Mouse (Mus musculus): ENCODE results near the gene Dhdh. TPM values are rescaled to one million over a fixed set of nuclear protein-coding genes. Genes with fewer than 3 reads are reported as not detected.
A peak's percentile ranks its signal among the peaks of the same experiment; 100 is the strongest.

The Dhdh gene
- total and polyA plus RNA-seq, 3 experiments: 6.4 to 8.9 (median 8.2) TPM

GRCm38 (mm10) chr7:45515436-45515835 is 26.8 kb upstream of the Dhdh start:
- Histone ChIP-seq H3K79me2 (replicated peaks; ENCODE audit: control insufficient read depth, insufficient read depth, low read length) (no peaks in the 10 kb centered on the region), H3K4me3 (no peak overlapping the region), H3K36me3 (ENCODE audit: control insufficient read depth, insufficient read depth, low read length) (no peaks in the 10 kb centered on the region), H3K9ac (ENCODE audit: low read depth, low read length) (no peak overlapping the region), H3K4me1 (ENCODE audit: control insufficient read depth, insufficient read depth, low read length) (no peaks in the 10 kb centered on the region), H3K27me3 (ENCODE audit: control insufficient read depth, insufficient read depth, low read length) (no peaks in the 10 kb centered on the region), H3K27ac (no peak overlapping the region)
- intact Hi-C loops (cut with DNase I): no loop called here
- WGBS: 29% methylated on average over 16 of the region's 16 CpGs
- no peak for DNase-seq
- TF ChIP-seq EP300 (IDR thresholded peaks at IDR 0.05; ENCODE audit: insufficient read depth, low read depth, low read length): no peak
- TF ChIP-seq CTCF (IDR thresholded peaks at IDR 0.05): no peak
- TF ChIP-seq POLR2A (IDR thresholded peaks at IDR 0.05; ENCODE audit: insufficient read depth, low read depth, low read length): no peak

DNA sequence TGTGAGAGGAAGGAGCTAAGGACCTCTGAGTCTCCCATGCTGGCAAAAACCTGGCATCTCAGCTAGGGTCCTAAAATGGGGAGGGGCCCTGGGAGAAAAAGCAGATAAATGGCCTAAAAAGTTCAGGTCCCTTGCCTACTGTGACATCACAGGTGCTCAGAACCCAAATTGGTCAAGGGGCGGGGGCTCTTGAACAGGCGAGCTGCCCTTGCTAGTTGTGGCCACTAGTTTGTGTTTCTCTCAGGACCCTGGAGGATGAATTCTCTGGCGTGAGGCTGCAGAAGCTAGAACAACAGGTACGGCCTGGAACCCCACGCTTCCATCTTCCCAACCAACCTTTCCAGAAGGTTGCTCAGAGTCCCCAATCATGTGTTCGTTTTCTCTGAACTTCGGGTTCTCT is 25.8 kb upstream of the Dhdh start:
- H3K4me1 ChIP-seq (ENCODE audit: control insufficient read depth, insufficient read depth, low read length): peaks cover under 1% of the 10 kb centered on the region; the same call in 1 of the 2 replicates
- no peak overlapping the region for H3K9ac ChIP-seq (ENCODE audit: low read depth, low read length)
- H3K79me2 ChIP-seq (replicated peaks; ENCODE audit: control insufficient read depth, insufficient read depth, low read length): no peaks in the 10 kb centered on the region
- no peaks in the 10 kb centered on the region for H3K36me3 ChIP-seq (ENCODE audit: control insufficient read depth, insufficient read depth, low read length)
- no peak for TF ChIP-seq CTCF (IDR thresholded peaks at IDR 0.05)
- TF ChIP-seq POLR2A (IDR thresholded peaks at IDR 0.05; ENCODE audit: insufficient read depth, low read depth, low read length): no peak
- TF ChIP-seq EP300 (IDR thresholded peaks at IDR 0.05; ENCODE audit: insufficient read depth, low read depth, low read length): no peak
- intact Hi-C loops (cut with DNase I): no loop called here
- DNase-seq: no peak
- no peaks in the 10 kb centered on the region for H3K27me3 ChIP-seq (ENCODE audit: control insufficient read depth, insufficient read depth, low read length)
- H3K27ac ChIP-seq: no peak overlapping the region
- WGBS: 89% methylated on average over 7 of the region's 7 CpGs
- no peak overlapping the region for H3K4me3 ChIP-seq

DNA sequence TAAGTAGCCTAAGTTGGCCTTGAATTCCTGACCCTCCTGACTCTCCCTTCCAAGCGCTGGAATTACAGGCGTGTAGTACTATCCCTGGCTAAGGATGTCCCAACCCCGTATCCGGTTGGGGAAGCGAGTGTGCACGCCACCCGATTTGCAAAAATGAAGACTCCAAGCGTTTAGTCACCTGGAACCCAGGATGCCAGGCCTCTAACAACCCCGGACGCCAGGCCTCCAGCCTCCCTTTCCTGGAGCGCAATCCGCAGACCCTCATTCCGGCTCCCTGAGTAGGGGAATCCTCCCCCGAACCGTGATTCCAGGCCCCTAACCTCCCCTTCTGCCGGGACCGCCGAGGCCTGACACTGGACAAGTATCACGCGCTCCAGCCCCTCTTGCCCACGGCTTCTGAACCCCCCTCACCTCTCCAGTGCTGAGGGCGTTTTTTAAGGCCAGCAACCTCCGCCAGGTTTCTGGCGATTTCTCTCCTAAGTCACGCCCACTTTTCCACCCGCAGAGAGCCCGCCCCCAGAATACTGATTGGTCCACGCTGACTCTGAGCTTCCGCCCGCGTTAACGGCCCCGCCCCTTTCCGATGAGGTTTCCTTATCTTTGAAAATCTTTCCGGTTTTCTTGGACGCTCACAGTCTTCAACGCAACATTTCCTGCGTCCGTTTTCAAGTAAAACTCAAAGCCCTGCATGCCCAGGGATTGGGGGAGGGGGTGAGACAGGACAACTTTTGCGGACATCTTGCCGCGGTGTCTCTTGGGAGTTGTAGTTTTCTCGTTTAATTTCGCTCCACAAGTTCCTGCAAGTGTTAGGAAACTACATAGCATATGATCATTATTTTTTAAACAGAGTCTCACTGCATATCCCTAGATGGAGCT is 21.5 kb upstream of the Dhdh start, which contains the start of gene Nucb1:
TSS of gene Nucb1 (minus strand) at position 495 of the 876 bp plus-strand sequence.
- intact Hi-C loops (cut with DNase I): loop anchor here (2.0 kb wide), 2 partner anchors 15 kb away; no protein-coding TSS in a partner anchor
- TF ChIP-seq CTCF (IDR thresholded peaks at IDR 0.05) (no peak), EP300 (IDR thresholded peaks at IDR 0.05; ENCODE audit: insufficient read depth, low read depth, low read length) (peak; percentile 32; the same call in 1 of the 2 replicates), POLR2A (IDR thresholded peaks at IDR 0.05; ENCODE audit: insufficient read depth, low read depth, low read length) (peak; percentile 86)
- WGBS: under 1% methylated on average over 44 of the region's 44 CpGs
- no peaks in the 10 kb centered on the region for H3K27me3 ChIP-seq (ENCODE audit: control insufficient read depth, insufficient read depth, low read length)
- DNase-seq: peak; percentile 92 to 94
- no peaks in the 10 kb centered on the region for H3K79me2 ChIP-seq (replicated peaks; ENCODE audit: control insufficient read depth, insufficient read depth, low read length)
- H3K4me1 ChIP-seq (ENCODE audit: control insufficient read depth, insufficient read depth, low read length): peaks cover 3% of the 10 kb centered on the region
- peak within 1 kb of the TSS; percentile 96 for H3K27ac ChIP-seq
- peak within 1 kb of the TSS; percentile 77 for H3K4me3 ChIP-seq
- H3K9ac ChIP-seq (ENCODE audit: low read depth, low read length): peak within 1 kb of the TSS; percentile 95
- no peaks in the 10 kb centered on the region; the same call in 1 of the 2 replicates for H3K36me3 ChIP-seq (ENCODE audit: control insufficient read depth, insufficient read depth, low read length)

- 32% methylated on average over 19 of the region's 19 CpGs for WGBS
Observed at GRCm38 (mm10) chr7:45509181-45509882, 20.7 kb upstream of the Dhdh start.

DNA sequence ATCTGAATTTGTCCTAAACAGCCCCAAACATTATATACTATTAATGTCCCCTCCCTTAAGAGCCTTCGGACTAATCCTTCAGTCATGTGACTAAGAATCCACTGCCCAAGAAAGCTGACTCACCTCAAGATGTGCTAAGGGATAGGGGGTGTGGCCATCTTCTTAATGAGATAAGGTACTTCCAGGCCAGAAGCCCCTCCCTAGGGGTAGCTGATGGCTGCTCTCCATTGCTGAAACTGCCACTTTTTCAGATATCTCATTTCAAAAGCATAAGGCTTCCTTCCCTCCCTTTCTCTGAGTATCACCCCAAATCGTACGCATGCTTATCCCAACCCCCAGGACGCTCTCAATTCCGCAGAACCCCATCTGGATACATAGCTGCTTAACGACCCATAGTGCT is 20.0 kb upstream of the Dhdh start:
- 85% methylated on average over 6 of the region's 6 CpGs for WGBS
- H3K27ac ChIP-seq: no peak overlapping the region
- H3K79me2 ChIP-seq (replicated peaks; ENCODE audit: control insufficient read depth, insufficient read depth, low read length): no peaks in the 10 kb centered on the region
- no peak overlapping the region for H3K9ac ChIP-seq (ENCODE audit: low read depth, low read length)
- DNase-seq: no peak
- no peaks in the 10 kb centered on the region; the same call in 1 of the 2 replicates for H3K36me3 ChIP-seq (ENCODE audit: control insufficient read depth, insufficient read depth, low read length)
- no peaks in the 10 kb centered on the region for H3K27me3 ChIP-seq (ENCODE audit: control insufficient read depth, insufficient read depth, low read length)
- TF ChIP-seq EP300 (IDR thresholded peaks at IDR 0.05; ENCODE audit: insufficient read depth, low read depth, low read length) (no peak), CTCF (IDR thresholded peaks at IDR 0.05) (no peak), POLR2A (IDR thresholded peaks at IDR 0.05; ENCODE audit: insufficient read depth, low read depth, low read length) (no peak)
- H3K4me1 ChIP-seq (ENCODE audit: control insufficient read depth, insufficient read depth, low read length): peaks cover 3% of the 10 kb centered on the region
- intact Hi-C loops (cut with DNase I): loop anchor here (2.0 kb wide), 1 partner anchor 14 kb away; no protein-coding TSS in a partner anchor
- no peak overlapping the region for H3K4me3 ChIP-seq

More at GRCm38 (mm10) chr7:45509181-45509882, 20.7 kb upstream of the Dhdh start:
- H3K4me3 ChIP-seq: peak overlapping the region; percentile 77
- intact Hi-C loops (cut with DNase I): loop anchor here (2.0 kb wide), 1 partner anchor 15 kb away; no protein-coding TSS in a partner anchor
- peaks cover 3% of the 10 kb centered on the region for H3K4me1 ChIP-seq (ENCODE audit: control insufficient read depth, insufficient read depth, low read length)
- peak overlapping the region; percentile 96 for H3K27ac ChIP-seq
- H3K27me3 ChIP-seq (ENCODE audit: control insufficient read depth, insufficient read depth, low read length): no peaks in the 10 kb centered on the region
- H3K9ac ChIP-seq (ENCODE audit: low read depth, low read length): peak overlapping the region; percentile 95
- no peak for DNase-seq
- no peak for TF ChIP-seq EP300 (IDR thresholded peaks at IDR 0.05; ENCODE audit: insufficient read depth, low read depth, low read length)
- no peak for TF ChIP-seq POLR2A (IDR thresholded peaks at IDR 0.05; ENCODE audit: insufficient read depth, low read depth, low read length)
- TF ChIP-seq CTCF (IDR thresholded peaks at IDR 0.05): no peak
- no peaks in the 10 kb centered on the region for H3K79me2 ChIP-seq (replicated peaks; ENCODE audit: control insufficient read depth, insufficient read depth, low read length)
- no peaks in the 10 kb centered on the region; the same call in 1 of the 2 replicates for H3K36me3 ChIP-seq (ENCODE audit: control insufficient read depth, insufficient read depth, low read length)
